Mouse (Mus musculus): ENCODE results near the gene Fat2. TPM values are rescaled to one million over a fixed set of nuclear protein-coding genes. Genes with fewer than 3 reads are reported as not detected.

Fat2 gene
- polyA plus RNA-seq, 1 experiment from 2014 or later = 0.01 TPM

GRCm38 (mm10) chr11:55337032-55337769 is 837 bp upstream of the Fat2 start:
- Histone ChIP-seq H3K4me3 (ENCODE audit: low read depth, low read length) (no peak overlapping the region), H3K4me2 (ENCODE audit: low read depth, low read length, severe bottlenecking) (no peak overlapping the region), H3K9ac (ENCODE audit: low read length) (no peak overlapping the region), H3K36me3 (ENCODE audit: control insufficient read depth, insufficient read depth, low read length) (no peaks in the 10 kb centered on the region), H3K9me3 (ENCODE audit: control insufficient read depth, low read length) (no peaks in the 10 kb centered on the region), H3K27ac (ENCODE audit: low read depth, low read length) (no peak overlapping the region), H3K4me1 (replicated peaks; ENCODE audit: control insufficient read depth, insufficient read depth, low read length) (no peaks in the 10 kb centered on the region), H3K27me3 (ENCODE audit: control insufficient read depth, insufficient read depth, low read length) (no peaks in the 10 kb centered on the region)
- no peak for DNase-seq (ENCODE audit: low spot score)
- WGBS = 78% methylated on average over 5 of the region's 5 CpGs
- no peak for ATAC-seq (replicated peaks; ENCODE audit: low FRiP score)

- ATAC-seq (replicated peaks; ENCODE audit: low FRiP score) = no peak
- 90% methylated on average over 14 of the region's 14 CpGs for WGBS
- no peak overlapping the region for H3K9ac ChIP-seq (ENCODE audit: low read length)
Measured at GRCm38 (mm10) chr11:55335314-55336076, 869 bp downstream of the Fat2 start.

GRCm38 (mm10) chr11:55334545-55334944 is 1.8 kb downstream of the Fat2 start:
- Histone ChIP-seq H3K9me3 (ENCODE audit: control insufficient read depth, low read length) (no peaks in the 10 kb centered on the region), H3K4me2 (ENCODE audit: low read depth, low read length, severe bottlenecking) (no peak overlapping the region), H3K9ac (ENCODE audit: low read length) (no peak overlapping the region), H3K4me1 (replicated peaks; ENCODE audit: control insufficient read depth, insufficient read depth, low read length) (no peaks in the 10 kb centered on the region), H3K27ac (ENCODE audit: low read depth, low read length) (no peak overlapping the region), H3K27me3 (ENCODE audit: control insufficient read depth, insufficient read depth, low read length) (no peaks in the 10 kb centered on the region), H3K4me3 (ENCODE audit: low read depth, low read length) (no peak overlapping the region), H3K36me3 (ENCODE audit: control insufficient read depth, insufficient read depth, low read length) (no peaks in the 10 kb centered on the region)
- WGBS = 91% methylated on average over 4 of the region's 4 CpGs
- no peak for DNase-seq (ENCODE audit: low spot score)
- no peak for ATAC-seq (replicated peaks; ENCODE audit: low FRiP score)

More at GRCm38 (mm10) chr11:55335314-55336076, 869 bp downstream of the Fat2 start:
- H3K27ac ChIP-seq (ENCODE audit: low read depth, low read length) = no peak overlapping the region
- H3K4me1 ChIP-seq (replicated peaks; ENCODE audit: control insufficient read depth, insufficient read depth, low read length) = no peaks in the 10 kb centered on the region
- H3K36me3 ChIP-seq (ENCODE audit: control insufficient read depth, insufficient read depth, low read length) = no peaks in the 10 kb centered on the region
- no peaks in the 10 kb centered on the region for H3K9me3 ChIP-seq (ENCODE audit: control insufficient read depth, low read length)
- no peak for DNase-seq (ENCODE audit: low spot score)
- H3K27me3 ChIP-seq (ENCODE audit: control insufficient read depth, insufficient read depth, low read length) = no peaks in the 10 kb centered on the region
- no peak overlapping the region for H3K4me2 ChIP-seq (ENCODE audit: low read depth, low read length, severe bottlenecking)
- H3K4me3 ChIP-seq (ENCODE audit: low read depth, low read length) = no peak overlapping the region

- no peak overlapping the region for H3K9ac ChIP-seq (ENCODE audit: low read length)
- no peak for ATAC-seq (replicated peaks; ENCODE audit: low FRiP score)
- H3K27me3 ChIP-seq (ENCODE audit: control insufficient read depth, insufficient read depth, low read length) = no peaks in the 10 kb centered on the region
- H3K4me3 ChIP-seq (ENCODE audit: low read depth, low read length) = no peak overlapping the region
- WGBS = 87% methylated on average over 6 of the region's 6 CpGs
- no peak overlapping the region for H3K4me2 ChIP-seq (ENCODE audit: low read depth, low read length, severe bottlenecking)
- DNase-seq (ENCODE audit: low spot score) = no peak
- H3K9me3 ChIP-seq (ENCODE audit: control insufficient read depth, low read length) = no peaks in the 10 kb centered on the region
- no peaks in the 10 kb centered on the region for H3K4me1 ChIP-seq (replicated peaks; ENCODE audit: control insufficient read depth, insufficient read depth, low read length)
- H3K36me3 ChIP-seq (ENCODE audit: control insufficient read depth, insufficient read depth, low read length) = no peaks in the 10 kb centered on the region
- no peak overlapping the region for H3K27ac ChIP-seq (ENCODE audit: low read depth, low read length)
Measured at GRCm38 (mm10) chr11:55334063-55334462, 2.3 kb downstream of the Fat2 start.

- no peak for DNase-seq (ENCODE audit: low spot score)
- no peak for ATAC-seq (replicated peaks; ENCODE audit: low FRiP score)
Measured at GRCm38 (mm10) chr11:55329868-55330772, 6.2 kb downstream of the Fat2 start.

GRCm38 (mm10) chr11:55327558-55328409 is 8.6 kb downstream of the Fat2 start:
- Histone ChIP-seq H3K9ac (ENCODE audit: low read length) (no peak overlapping the region), H3K27me3 (ENCODE audit: control insufficient read depth, insufficient read depth, low read length) (no peaks in the 10 kb centered on the region), H3K4me1 (replicated peaks; ENCODE audit: control insufficient read depth, insufficient read depth, low read length) (no peaks in the 10 kb centered on the region), H3K27ac (ENCODE audit: low read depth, low read length) (no peak overlapping the region), H3K36me3 (ENCODE audit: control insufficient read depth, insufficient read depth, low read length) (no peaks in the 10 kb centered on the region), H3K4me2 (ENCODE audit: low read depth, low read length, severe bottlenecking) (no peak overlapping the region), H3K9me3 (ENCODE audit: control insufficient read depth, low read length) (no peaks in the 10 kb centered on the region), H3K4me3 (ENCODE audit: low read depth, low read length) (no peak overlapping the region)
- WGBS = 87% methylated on average over 9 of the region's 9 CpGs
- no peak for ATAC-seq (replicated peaks; ENCODE audit: low FRiP score)
- no peak for DNase-seq (ENCODE audit: low spot score)

More at GRCm38 (mm10) chr11:55329868-55330772, 6.2 kb downstream of the Fat2 start:
- no peaks in the 10 kb centered on the region for H3K9me3 ChIP-seq (ENCODE audit: control insufficient read depth, low read length)
- no peak overlapping the region for H3K4me2 ChIP-seq (ENCODE audit: low read depth, low read length, severe bottlenecking)
- H3K27ac ChIP-seq (ENCODE audit: low read depth, low read length) = no peak overlapping the region
- no peaks in the 10 kb centered on the region for H3K36me3 ChIP-seq (ENCODE audit: control insufficient read depth, insufficient read depth, low read length)
- no peak overlapping the region for H3K4me3 ChIP-seq (ENCODE audit: low read depth, low read length)
- WGBS = 92% methylated on average over 16 of the region's 16 CpGs
- H3K27me3 ChIP-seq (ENCODE audit: control insufficient read depth, insufficient read depth, low read length) = no peaks in the 10 kb centered on the region
- H3K4me1 ChIP-seq (replicated peaks; ENCODE audit: control insufficient read depth, insufficient read depth, low read length) = no peaks in the 10 kb centered on the region
- no peak overlapping the region for H3K9ac ChIP-seq (ENCODE audit: low read length)

GRCm38 (mm10) chr11:55327111-55327510 is 9.3 kb downstream of the Fat2 start:
- no peaks in the 10 kb centered on the region for H3K9me3 ChIP-seq (ENCODE audit: control insufficient read depth, low read length)
- no peaks in the 10 kb centered on the region for H3K36me3 ChIP-seq (ENCODE audit: control insufficient read depth, insufficient read depth, low read length)
- H3K4me3 ChIP-seq (ENCODE audit: low read depth, low read length) = no peak overlapping the region
- no peaks in the 10 kb centered on the region for H3K4me1 ChIP-seq (replicated peaks; ENCODE audit: control insufficient read depth, insufficient read depth, low read length)
- 84% methylated on average over 5 of the region's 5 CpGs for WGBS
- H3K4me2 ChIP-seq (ENCODE audit: low read depth, low read length, severe bottlenecking) = no peak overlapping the region
- no peaks in the 10 kb centered on the region for H3K27me3 ChIP-seq (ENCODE audit: control insufficient read depth, insufficient read depth, low read length)
- no peak overlapping the region for H3K27ac ChIP-seq (ENCODE audit: low read depth, low read length)
- no peak for ATAC-seq (replicated peaks; ENCODE audit: low FRiP score)
- H3K9ac ChIP-seq (ENCODE audit: low read length) = no peak overlapping the region
- no peak for DNase-seq (ENCODE audit: low spot score)

GRCm38 (mm10) chr11:55326211-55326610 is 10.2 kb downstream of the Fat2 start:
- H3K9ac ChIP-seq (ENCODE audit: low read length) = no peak overlapping the region
- no peak overlapping the region for H3K4me3 ChIP-seq (ENCODE audit: low read depth, low read length)
- WGBS = 94% methylated on average over 7 of the region's 7 CpGs
- ATAC-seq (replicated peaks; ENCODE audit: low FRiP score) (no peak), DNase-seq (ENCODE audit: low spot score) (no peak)
- no peaks in the 10 kb centered on the region for H3K4me1 ChIP-seq (replicated peaks; ENCODE audit: control insufficient read depth, insufficient read depth, low read length)
- no peaks in the 10 kb centered on the region for H3K27me3 ChIP-seq (ENCODE audit: control insufficient read depth, insufficient read depth, low read length)
- H3K4me2 ChIP-seq (ENCODE audit: low read depth, low read length, severe bottlenecking) = no peak overlapping the region
- no peaks in the 10 kb centered on the region for H3K36me3 ChIP-seq (ENCODE audit: control insufficient read depth, insufficient read depth, low read length)
- no peaks in the 10 kb centered on the region for H3K9me3 ChIP-seq (ENCODE audit: control insufficient read depth, low read length)
- H3K27ac ChIP-seq (ENCODE audit: low read depth, low read length) = no peak overlapping the region
